Mouse (Mus musculus): ENCODE data around the gene Dbndd2. TPM values are rescaled to one million over a fixed set of nuclear protein-coding genes. Genes with fewer than 3 reads are reported as not detected.
A peak's percentile ranks its signal among the peaks of the same experiment; 100 is the strongest.

Dbndd2 gene
- polyA plus RNA-seq, 1 experiment from 2014 or later = 0.94 TPM

GRCm38 (mm10) chr2:164522280-164522679 lies 36.4 kb downstream of the Dbndd2 start:
- H3K36me3 ChIP-seq = no peaks in the 10 kb centered on the region
- peaks cover 4% of the 10 kb centered on the region; the same call in 1 of the 2 replicates for H3K9me3 ChIP-seq (replicated peaks)
- peaks cover 8% of the 10 kb centered on the region; the same call in 1 of the 2 replicates for H3K4me1 ChIP-seq
- H3K27ac ChIP-seq = no peak overlapping the region
- no peak overlapping the region for H3K4me3 ChIP-seq
- 16% methylated on average over 8 of the region's 8 CpGs for WGBS (ENCODE audit: insufficient replicate concordance)
- 0 out of 2 replicates have a peak overlapping the region, but pooled peaks have one; percentile 11 for H3K4me2 ChIP-seq
- H3K9ac ChIP-seq = no peak overlapping the region
- ATAC-seq = no peak
- peaks cover 31% of the 10 kb centered on the region for H3K27me3 ChIP-seq (replicated peaks)

- no peak for ATAC-seq
- H3K4me3 ChIP-seq = no peak overlapping the region
- H3K36me3 ChIP-seq = no peaks in the 10 kb centered on the region
- WGBS (ENCODE audit: insufficient replicate concordance) = 57% methylated on average over 10 of the region's 10 CpGs
- no peak overlapping the region for H3K9ac ChIP-seq
- H3K27ac ChIP-seq = no peak overlapping the region
- peaks cover 4% of the 10 kb centered on the region; the same call in 1 of the 2 replicates for H3K9me3 ChIP-seq (replicated peaks)
- peaks cover 31% of the 10 kb centered on the region for H3K27me3 ChIP-seq (replicated peaks)
- no peak overlapping the region for H3K4me2 ChIP-seq
- H3K4me1 ChIP-seq = peaks cover 8% of the 10 kb centered on the region; the same call in 1 of the 2 replicates
Measured at GRCm38 (mm10) chr2:164523301-164523773, 37.4 kb downstream of the Dbndd2 start.

GRCm38 (mm10) chr2:164528557-164528956 lies 42.7 kb downstream of the Dbndd2 start:
- ATAC-seq = no peak
- no peak overlapping the region for H3K4me3 ChIP-seq
- no peak overlapping the region for H3K27ac ChIP-seq
- peaks cover 4% of the 10 kb centered on the region; the same call in 1 of the 2 replicates for H3K9me3 ChIP-seq (replicated peaks)
- 0 out of 2 replicates have a peak, but pooled peaks cover 2% of the 10 kb centered on the region for H3K27me3 ChIP-seq (replicated peaks)
- WGBS (ENCODE audit: insufficient replicate concordance) = 53% methylated on average over 5 of the region's 5 CpGs
- no peaks in the 10 kb centered on the region for H3K4me1 ChIP-seq
- H3K4me2 ChIP-seq = no peak overlapping the region
- H3K9ac ChIP-seq = no peak overlapping the region
- H3K36me3 ChIP-seq = no peaks in the 10 kb centered on the region

GRCm38 (mm10) chr2:164531169-164531568 lies 45.3 kb downstream of the Dbndd2 start:
- Histone ChIP-seq H3K4me3 (no peak overlapping the region), H3K27me3 (replicated peaks) (no peaks in the 10 kb centered on the region), H3K4me1 (no peaks in the 10 kb centered on the region), H3K9ac (no peak overlapping the region), H3K27ac (no peak overlapping the region), H3K9me3 (replicated peaks) (peaks cover 4% of the 10 kb centered on the region; the same call in 1 of the 2 replicates), H3K4me2 (no peak overlapping the region), H3K36me3 (no peaks in the 10 kb centered on the region)
- WGBS (ENCODE audit: insufficient replicate concordance) = 1% methylated on average over 3 of the region's 3 CpGs
- ATAC-seq = no peak

GRCm38 (mm10) chr2:164534315-164534714 lies 48.4 kb downstream of the Dbndd2 start:
- Histone ChIP-seq H3K4me3 (no peak overlapping the region), H3K4me1 (no peaks in the 10 kb centered on the region), H3K27me3 (replicated peaks) (no peaks in the 10 kb centered on the region; the same call in 1 of the 2 replicates), H3K36me3 (no peaks in the 10 kb centered on the region), H3K4me2 (no peak overlapping the region), H3K9ac (no peak overlapping the region), H3K9me3 (replicated peaks) (no peaks in the 10 kb centered on the region), H3K27ac (no peak overlapping the region)
- WGBS (ENCODE audit: insufficient replicate concordance) = 53% methylated on average over 10 of the region's 10 CpGs
- no peak for ATAC-seq

GRCm38 (mm10) chr2:164537003-164537402 lies 51.1 kb downstream of the Dbndd2 start:
- no peak for ATAC-seq

GRCm38 (mm10) chr2:164540652-164541427 lies 54.9 kb downstream of the Dbndd2 start:
- no peak overlapping the region for H3K27ac ChIP-seq
- H3K9ac ChIP-seq = no peak overlapping the region
- peaks cover 10% of the 10 kb centered on the region; the same call in 1 of the 2 replicates for H3K27me3 ChIP-seq (replicated peaks)
- no peak overlapping the region for H3K4me2 ChIP-seq
- no peak overlapping the region for H3K4me3 ChIP-seq
- no peaks in the 10 kb centered on the region for H3K36me3 ChIP-seq
- ATAC-seq = no peak
- WGBS (ENCODE audit: insufficient replicate concordance) = 27% methylated on average over 8 of the region's 8 CpGs
- H3K4me1 ChIP-seq = no peaks in the 10 kb centered on the region
- H3K9me3 ChIP-seq (replicated peaks) = no peaks in the 10 kb centered on the region

More at GRCm38 (mm10) chr2:164537003-164537402, 51.1 kb downstream of the Dbndd2 start:
- Histone ChIP-seq H3K4me1 (no peaks in the 10 kb centered on the region), H3K36me3 (no peaks in the 10 kb centered on the region), H3K27me3 (replicated peaks) (peaks cover 5% of the 10 kb centered on the region; the same call in 1 of the 2 replicates), H3K9me3 (replicated peaks) (no peaks in the 10 kb centered on the region), H3K4me3 (no peak overlapping the region), H3K4me2 (no peak overlapping the region), H3K27ac (no peak overlapping the region), H3K9ac (no peak overlapping the region)
- WGBS (ENCODE audit: insufficient replicate concordance) = 62% methylated on average over 4 of the region's 4 CpGs

GRCm38 (mm10) chr2:164542132-164542531 lies 56.2 kb downstream of the Dbndd2 start:
- 59% methylated on average over 5 of the region's 5 CpGs for WGBS (ENCODE audit: insufficient replicate concordance)
- no peak overlapping the region for H3K4me2 ChIP-seq
- no peak overlapping the region for H3K27ac ChIP-seq
- no peaks in the 10 kb centered on the region for H3K4me1 ChIP-seq
- no peak overlapping the region for H3K9ac ChIP-seq
- H3K36me3 ChIP-seq = no peaks in the 10 kb centered on the region
- ATAC-seq = no peak
- H3K4me3 ChIP-seq = no peak overlapping the region
- H3K9me3 ChIP-seq (replicated peaks) = no peaks in the 10 kb centered on the region
- H3K27me3 ChIP-seq (replicated peaks) = peaks cover 10% of the 10 kb centered on the region; the same call in 1 of the 2 replicates

GRCm38 (mm10) chr2:164542598-164542997 lies 56.7 kb downstream of the Dbndd2 start:
- no peak overlapping the region for H3K4me3 ChIP-seq
- H3K27ac ChIP-seq = no peak overlapping the region
- H3K9me3 ChIP-seq (replicated peaks) = no peaks in the 10 kb centered on the region
- H3K4me2 ChIP-seq = no peak overlapping the region
- no peaks in the 10 kb centered on the region for H3K4me1 ChIP-seq
- 73% methylated on average over 7 of the region's 7 CpGs for WGBS (ENCODE audit: insufficient replicate concordance)
- peaks cover 10% of the 10 kb centered on the region; the same call in 1 of the 2 replicates for H3K27me3 ChIP-seq (replicated peaks)
- no peaks in the 10 kb centered on the region for H3K36me3 ChIP-seq
- ATAC-seq = no peak
- H3K9ac ChIP-seq = no peak overlapping the region

Other genes starting within 250 kb of the Dbndd2 start
- gene Svs2, start 247.6 kb upstream of the Dbndd2 start, polyA plus RNA-seq (2016; fragmentation: Nextera tagmentation; extraction: Ambion mirVana) = not detected in 2 replicates
- gene Svs3b, start 229.5 kb upstream of the Dbndd2 start, polyA plus RNA-seq (2016; fragmentation: Nextera tagmentation; extraction: Ambion mirVana) = not detected in 2 replicates
- gene Svs4, start 207.6 kb upstream of the Dbndd2 start, polyA plus RNA-seq (2016; fragmentation: Nextera tagmentation; extraction: Ambion mirVana) = not detected in 2 replicates
- not detected in 2 replicates for gene Svs3a, start 196.8 kb upstream of the Dbndd2 start, polyA plus RNA-seq (2016; fragmentation: Nextera tagmentation; extraction: Ambion mirVana)
- gene Svs6, start 169.4 kb upstream of the Dbndd2 start, polyA plus RNA-seq (2016; fragmentation: Nextera tagmentation; extraction: Ambion mirVana) = not detected in 2 replicates
- gene Svs5, start 153.4 kb upstream of the Dbndd2 start, polyA plus RNA-seq (2016; fragmentation: Nextera tagmentation; extraction: Ambion mirVana) = not detected in 2 replicates
- gene Slpi, start 97.0 kb upstream of the Dbndd2 start, polyA plus RNA-seq (2016; fragmentation: Nextera tagmentation; extraction: Ambion mirVana) = 12.1 and 14.1 TPM in 2 replicates
- gene Rbpjl, start 83.0 kb upstream of the Dbndd2 start, polyA plus RNA-seq (2016; fragmentation: Nextera tagmentation; extraction: Ambion mirVana) = not detected in 2 replicates
- gene Matn4, start 80.9 kb upstream of the Dbndd2 start, polyA plus RNA-seq (2016; fragmentation: Nextera tagmentation; extraction: Ambion mirVana) = 0.28 and 0.41 TPM in 2 replicates
- gene Sdc4, start 42.2 kb upstream of the Dbndd2 start, polyA plus RNA-seq (2016; fragmentation: Nextera tagmentation; extraction: Ambion mirVana) = 31.3 and 31.8 TPM in 2 replicates
- gene Sys1, start 29.1 kb upstream of the Dbndd2 start, polyA plus RNA-seq (2016; fragmentation: Nextera tagmentation; extraction: Ambion mirVana) = 36.1 and 37.9 TPM in 2 replicates
- 4.7 and 5.2 TPM in 2 replicates for gene Gm20458, start 25.1 kb upstream of the Dbndd2 start, polyA plus RNA-seq (2016; fragmentation: Nextera tagmentation; extraction: Ambion mirVana)
- gene Trp53tg5, start 12.4 kb upstream of the Dbndd2 start, polyA plus RNA-seq (2016; fragmentation: Nextera tagmentation; extraction: Ambion mirVana) = not detected in 2 replicates
- gene Pigt, start 11.4 kb downstream of the Dbndd2 start, polyA plus RNA-seq (2016; fragmentation: Nextera tagmentation; extraction: Ambion mirVana) = 29.7 and 30.3 TPM in 2 replicates
- 2.1 and 3.2 TPM in 2 replicates for gene Wfdc2, start 76.3 kb downstream of the Dbndd2 start, polyA plus RNA-seq (2016; fragmentation: Nextera tagmentation; extraction: Ambion mirVana)
- gene Spint3, start 87.4 kb downstream of the Dbndd2 start, polyA plus RNA-seq (2016; fragmentation: Nextera tagmentation; extraction: Ambion mirVana) = not detected in 2 replicates
- gene Wfdc6a, start 99.3 kb downstream of the Dbndd2 start, polyA plus RNA-seq (2016; fragmentation: Nextera tagmentation; extraction: Ambion mirVana) = 0.26 TPM in 1 of 2 replicates, not detected in the other
- not detected in 2 replicates for gene Eppin, start 107.5 kb downstream of the Dbndd2 start, polyA plus RNA-seq (2016; fragmentation: Nextera tagmentation; extraction: Ambion mirVana)
- gene Wfdc6b, start 127.4 kb downstream of the Dbndd2 start, polyA plus RNA-seq (2016; fragmentation: Nextera tagmentation; extraction: Ambion mirVana) = not detected in 2 replicates
- not detected in 2 replicates for gene Wfdc8, start 127.5 kb downstream of the Dbndd2 start, polyA plus RNA-seq (2016; fragmentation: Nextera tagmentation; extraction: Ambion mirVana)
- not detected in 2 replicates for gene Wfdc16, start 152.7 kb downstream of the Dbndd2 start, polyA plus RNA-seq (2016; fragmentation: Nextera tagmentation; extraction: Ambion mirVana)
- not detected in 2 replicates for gene Wfdc10, start 169.9 kb downstream of the Dbndd2 start, polyA plus RNA-seq (2016; fragmentation: Nextera tagmentation; extraction: Ambion mirVana)
- gene Wfdc9, start 170.5 kb downstream of the Dbndd2 start, polyA plus RNA-seq (2016; fragmentation: Nextera tagmentation; extraction: Ambion mirVana) = not detected in 2 replicates
- gene Wfdc11, start 188.0 kb downstream of the Dbndd2 start, polyA plus RNA-seq (2016; fragmentation: Nextera tagmentation; extraction: Ambion mirVana) = not detected in 2 replicates
- gene Wfdc13, start 199.0 kb downstream of the Dbndd2 start, polyA plus RNA-seq (2016; fragmentation: Nextera tagmentation; extraction: Ambion mirVana) = not detected in 2 replicates
- gene Spint4, start 212.4 kb downstream of the Dbndd2 start, polyA plus RNA-seq (2016; fragmentation: Nextera tagmentation; extraction: Ambion mirVana) = not detected in 2 replicates
- not detected in 2 replicates for gene Spint5, start 229.2 kb downstream of the Dbndd2 start, polyA plus RNA-seq (2016; fragmentation: Nextera tagmentation; extraction: Ambion mirVana)

Measured in liver, embryonic 12.5 days (tissue).